Mouse (Mus musculus) bone marrow macrophage, adult 2 months (primary cell): Measurements from ENCODE around the gene Cep295nl.

Experiments used
- CTCF ChIP-seq: IDR thresholded peaks from 2 replicates; pipeline ENCODE4 v1.5.1; 2012; ENCODE audit warnings: low read depth, mild to moderate bottlenecking, low read length, moderate library complexity
- POLR2A ChIP-seq: IDR thresholded peaks from 2 replicates; pipeline ENCODE4 v1.6.1; 2012; ENCODE audit warnings: mild to moderate bottlenecking, low read depth, low read length, borderline replicate concordance

- TF ChIP-seq CTCF (no peak), POLR2A (no peak)
Observed at GRCm38 (mm10) chr11:118346395-118347096, 4.2 kb upstream of the Cep295nl start.
